ENCODE assay signal across 32 mouse cellular contexts in the genomic region with DNA sequence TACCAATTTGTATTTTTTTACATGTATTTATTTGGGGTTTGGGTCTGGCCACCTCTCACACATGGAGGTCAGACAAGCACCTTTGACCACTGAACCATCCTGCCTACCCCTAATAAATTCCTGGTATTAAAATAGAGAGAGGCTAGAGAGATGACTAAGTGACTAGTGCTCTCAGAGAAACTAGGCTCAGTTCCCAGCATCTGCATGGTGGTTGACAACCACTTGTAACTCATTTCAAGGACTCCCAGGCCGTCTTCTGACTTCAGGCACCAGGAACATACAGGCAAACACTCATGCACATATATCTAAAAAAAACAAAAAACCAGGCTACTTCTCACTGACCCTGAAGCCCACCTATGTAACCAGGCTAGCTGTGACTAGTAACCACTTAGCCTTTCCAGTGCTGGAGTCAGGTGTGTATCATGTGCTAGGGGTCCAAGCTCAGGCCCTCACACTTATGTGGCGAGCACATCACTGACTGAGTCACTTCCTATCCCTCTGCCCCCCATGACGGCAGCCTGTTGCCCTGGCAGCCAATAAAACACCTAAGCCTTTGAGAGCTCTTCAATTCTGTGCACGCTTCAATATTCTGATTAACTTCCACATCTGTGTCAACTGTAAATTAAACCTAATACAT. TPM values are rescaled to one million over a fixed set of nuclear protein-coding genes. Genes with fewer than 3 reads are reported as not detected.
A peak's percentile ranks its signal among the peaks of the same experiment; 100 is the strongest.
DNase-seq lines count a peak whose midpoint lies in the region; ATAC-seq lines count a peak whose summit lies in the region.
"Had no signal": no experiment of that assay in that cellular context is flagged by ENCODE, and none has a peak within 500 bp of the region (broad histone marks: within the 10 kb centered on the region; RNA-seq: fewer than 3 reads in every experiment).

No protein-coding gene starts in this region.

- peak; percentile 91 for DNase-seq in heart, adult 11 months
- no peak for DNase-seq in heart, embryonic 10.5 days (ENCODE audit: low spot score)
- no peak for DNase-seq in heart, postnatal 25 days (ENCODE audit: low spot score)
- peak; percentile 43 for DNase-seq in adrenal gland, adult 8-10 months
- DNase-seq in left cerebral cortex, adult 18-20 months (ENCODE audit: low spot score in 2 of 2) = no peak
- no peak for DNase-seq in frontal cortex, postnatal 25 days (ENCODE audit: low spot score in 2 of 2)
- DNase-seq: B cell, adult 2 months; cerebellum, adult 11 months; cerebellum, postnatal 14 days; gastrocnemius, postnatal 25 days; kidney, adult 9 months; kidney, postnatal 14 days; liver; right cerebral cortex, adult 18-20 months; right cerebral cortex, postnatal 4 days had no signal

- no peaks in the 10 kb centered on the region for H3K9me3 ChIP-seq in heart, embryonic 10.5 days
- no peaks in the 10 kb centered on the region for H3K9me3 ChIP-seq in heart, embryonic 14.5 days (ENCODE audit: control insufficient read depth, low read length)
- no peaks in the 10 kb centered on the region for H3K9me3 ChIP-seq in heart, embryonic 16.5 days (replicated peaks; ENCODE audit: control insufficient read depth, low read length)
- H3K9me3 ChIP-seq: forebrain, embryonic 10.5 days; limb, embryonic 10.5 days; liver, embryonic 15.5 days; lung, embryonic 15.5 days had no signal

- H3K27me3 ChIP-seq in heart, embryonic 10.5 days (ENCODE audit: insufficient read depth, poor library complexity, severe bottlenecking) = no peaks in the 10 kb centered on the region
- H3K27me3 ChIP-seq in heart, embryonic 14.5 days (ENCODE audit: control insufficient read depth, insufficient read depth, low read length) = no peaks in the 10 kb centered on the region
- H3K27me3 ChIP-seq in heart, embryonic 16.5 days (ENCODE audit: control insufficient read depth, insufficient read depth, low read length) = no peaks in the 10 kb centered on the region

- no peak for ATAC-seq in heart, embryonic 14.5 days (ENCODE audit: insufficient number of reproducible peaks, insufficient read depth, low FRiP score, low read depth)
- no peak for ATAC-seq in heart, embryonic 16.5 days (replicated peaks; ENCODE audit: extremely low read depth, insufficient read depth, low FRiP score)
- ATAC-seq: forebrain, embryonic 16.5 days; hindbrain, postnatal 0 days; intestine, embryonic 16.5 days had no signal

- intact Hi-C loops in heart, postnatal 25 days (cut with DNase I) = no loop called here

- peaks cover 19% of the 10 kb centered on the region for H3K4me1 ChIP-seq in heart, embryonic 10.5 days
- peaks cover 0 to 17% of the 10 kb centered on the region in 2 experiments; a peak in 3 of 4 replicates for H3K4me1 ChIP-seq in heart, embryonic 14.5 days (ENCODE audit: control insufficient read depth in 2 of 2, insufficient read depth in 2 of 2, low read length in 2 of 2)
- H3K4me1 ChIP-seq in heart, embryonic 16.5 days (ENCODE audit: control insufficient read depth, insufficient read depth, low read length) = peaks cover 9% of the 10 kb centered on the region

- peaks cover 71% of the 10 kb centered on the region for H3K36me3 ChIP-seq in heart, embryonic 10.5 days
- H3K36me3 ChIP-seq in heart, embryonic 14.5 days (ENCODE audit: control insufficient read depth, insufficient read depth, low read length) = peaks cover 74% of the 10 kb centered on the region
- H3K36me3 ChIP-seq in heart, embryonic 16.5 days (ENCODE audit: control insufficient read depth, insufficient read depth) = peaks cover 39% of the 10 kb centered on the region

- no peak overlapping the region for H3K4me3 ChIP-seq in heart, embryonic 10.5 days
- no peak overlapping the region for H3K4me3 ChIP-seq in heart, embryonic 14.5 days (ENCODE audit: control insufficient read depth in 1 of 2, insufficient read depth in 1 of 2, low read depth in 1 of 2, low read length in 2 of 2)
- H3K4me3 ChIP-seq in heart, embryonic 16.5 days (ENCODE audit: low read length) = no peak overlapping the region
- H3K4me3 ChIP-seq: forebrain, embryonic 10.5 days; limb, embryonic 10.5 days; liver, embryonic 15.5 days; lung, embryonic 15.5 days had no signal

- no peak overlapping the region for H3K27ac ChIP-seq in heart, embryonic 10.5 days
- peak overlapping the region; percentile 16 to 35; a peak in 3 of 4 replicates for H3K27ac ChIP-seq in heart, embryonic 14.5 days (replicated peaks in 1 of 2; ENCODE audit: control insufficient read depth in 1 of 2, insufficient read depth in 1 of 2, low read depth in 2 of 2, low read length in 2 of 2)
- H3K27ac ChIP-seq in heart, embryonic 16.5 days (ENCODE audit: low read length) = 0 out of 2 replicates have a peak overlapping the region, but pooled peaks have one; percentile 41
- H3K27ac ChIP-seq: forebrain, embryonic 10.5 days; hindbrain, postnatal 0 days; limb, embryonic 10.5 days; liver, embryonic 15.5 days; lung, embryonic 15.5 days had no signal

- peak overlapping the region; percentile 97; the same call in 1 of the 2 replicates for H3K9ac ChIP-seq in heart, embryonic 14.5 days (ENCODE audit: low read length)
- no peak overlapping the region for H3K9ac ChIP-seq in heart, embryonic 16.5 days (ENCODE audit: low read length)
- H3K9ac ChIP-seq: liver, embryonic 15.5 days; lung, embryonic 15.5 days had no signal

- peak overlapping the region; percentile 6; the same call in 1 of the 2 replicates for H3K4me2 ChIP-seq in heart, embryonic 14.5 days (ENCODE audit: low read length)
- no peak overlapping the region for H3K4me2 ChIP-seq in heart, embryonic 16.5 days (ENCODE audit: low read depth, low read length)
- H3K4me2 ChIP-seq: liver, embryonic 15.5 days; lung, embryonic 15.5 days; midbrain, embryonic 11.5 days had no signal

- WGBS in heart, embryonic 10.5 days = 63% methylated on average over 4 of the region's 4 CpGs
- WGBS in heart, embryonic 14.5 days = 41% methylated on average over 4 of the region's 4 CpGs
- WGBS in heart, embryonic 16.5 days = 51% methylated on average over 4 of the region's 4 CpGs

RNA-seq across cellular contexts. Expression of gene Lrrc10, which starts 4.9 kb away (rescaled TPM):
- polyA plus RNA-seq in heart, embryonic 10.5 days (2016; fragmentation: Nextera tagmentation; extraction: Ambion mirVana) = 26.7 and 49.9 TPM in 2 replicates
- 80.5 and 84.2 TPM in 2 replicates for polyA plus RNA-seq in heart, embryonic 14.5 days (2014; fragmentation: Nextera tagmentation; extraction: Ambion mirVana)
- total RNA-seq in heart, postnatal 25 days (2021) = 100 to 1,000 TPM; 175 to 176 TPM
- not detected for total RNA-seq in adrenal gland, adult 8-10 months (2022)
- 60.4 and 62.1 TPM in 2 replicates for polyA plus RNA-seq in heart, embryonic 16.5 days (2015; fragmentation: Nextera tagmentation; extraction: Ambion mirVana)
- total RNA-seq in left cerebral cortex, adult 18-20 months (2021) = not detected
- total RNA-seq: gastrocnemius, postnatal 25 days; layer of hippocampus, adult 18-20 months; megakaryocyte progenitor cell, adult 5-6 weeks; midbrain, postnatal 0 days had no signal
- polyA plus RNA-seq: embryonic facial prominence, embryonic 11.5 days; forebrain, embryonic 10.5 days; forebrain, embryonic 16.5 days; hindbrain, postnatal 0 days; intestine, embryonic 16.5 days; limb, embryonic 10.5 days; liver, embryonic 15.5 days; midbrain, embryonic 11.5 days; midbrain, postnatal 0 days; neural tube, embryonic 14.5 days; stomach, embryonic 16.5 days; thymus, postnatal 0 days had no signal

RNA-seq across cellular contexts. Expression of gene Cct2, which starts 13.5 kb away (rescaled TPM):
- polyA plus RNA-seq in heart, embryonic 10.5 days (2016; fragmentation: Nextera tagmentation; extraction: Ambion mirVana) = 220 and 292 TPM in 2 replicates
- 178 and 183 TPM in 2 replicates for polyA plus RNA-seq in heart, embryonic 14.5 days (2014; fragmentation: Nextera tagmentation; extraction: Ambion mirVana)
- total RNA-seq in heart, postnatal 25 days (2021) = 100 to 1,000 TPM; 129 to 137 TPM
- 100 to 1,000 TPM; 184 to 239 (median 209) TPM for total RNA-seq in adrenal gland, adult 8-10 months (2022)
- 167 and 185 TPM in 2 replicates for polyA plus RNA-seq in heart, embryonic 16.5 days (2015; fragmentation: Nextera tagmentation; extraction: Ambion mirVana)
- 100 to 1,000 TPM; 158 to 165 TPM for total RNA-seq in left cerebral cortex, adult 18-20 months (2021)

Comparison
In these comparisons a context has a peak if more than half of its experiments do, and no peak if none do; other contexts are left out.
1. DNase-seq: peak in heart, adult 11 months (single experiment) and adrenal gland, adult 8-10 months (single experiment); none in heart, embryonic 10.5 days (single experiment), heart, postnatal 25 days (single experiment), left cerebral cortex, adult 18-20 months (0 of 2) and frontal cortex, postnatal 25 days (0 of 2).
2. RNA of gene Lrrc10, which starts 4.9 kb away (total RNA-seq): 175 to 176 TPM in heart, postnatal 25 days; not detected in adrenal gland, adult 8-10 months and not detected in left cerebral cortex, adult 18-20 months; every median in the first group is over 100 times any median in the second.